Mouse (Mus musculus): ENCODE measurements around the gene Zfp982. TPM values are rescaled to one million over a fixed set of nuclear protein-coding genes. Genes with fewer than 3 reads are reported as not detected.
"Not testable (repeated sequence)": the region's sequence is repeated elsewhere in the genome, so short reads cannot be mapped to it uniquely, and the experiment has no call there.

The Zfp982 gene
- polyA plus RNA-seq, 1 experiment, result 3.0 TPM

GRCm38 (mm10) chr4:147509174-147509573 is 17.0 kb downstream of the Zfp982 start:
- H3K4me1 ChIP-seq (ENCODE audit: control insufficient read depth, insufficient read depth, low read length), result no peaks in the 10 kb centered on the region
- H3K27ac ChIP-seq (ENCODE audit: insufficient read depth, low read length), result no peak overlapping the region
- no peak overlapping the region for H3K4me3 ChIP-seq (replicated peaks; ENCODE audit: insufficient read depth, low read depth, low read length)
- WGBS, result 64% methylated on average over 2 of the region's 2 CpGs
- no peaks in the 10 kb centered on the region for H3K27me3 ChIP-seq (ENCODE audit: control insufficient read depth, insufficient read depth, low read length)
- no peak for TF ChIP-seq POLR2A (IDR thresholded peaks at IDR 0.05; ENCODE audit: borderline replicate concordance, insufficient read depth, low read length)
- no peak for TF ChIP-seq CTCF (IDR thresholded peaks at IDR 0.05; ENCODE audit: borderline replicate concordance, insufficient read depth, low read depth, low read length)
- no peak for DNase-seq

DNA sequence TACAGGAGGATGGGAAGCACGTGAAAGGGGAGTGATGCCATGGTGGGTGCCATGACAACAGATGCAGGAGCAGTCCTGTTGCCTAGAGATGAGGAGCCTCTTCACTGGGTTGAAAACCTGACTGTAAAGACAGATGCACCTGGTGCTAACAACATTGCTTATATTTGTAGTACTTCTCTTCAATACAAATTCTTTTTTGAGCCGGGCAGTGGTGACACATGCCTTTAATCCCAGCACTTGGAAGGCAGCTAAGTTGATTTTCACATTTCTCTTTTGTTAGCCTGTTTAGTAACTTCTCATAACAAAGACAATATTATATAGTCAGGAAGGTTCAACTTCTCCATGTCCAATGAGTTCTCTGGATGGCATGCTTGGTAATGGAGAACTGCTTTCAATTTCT is 26.8 kb downstream of the Zfp982 start:
- 58% methylated on average over 2 of the region's 2 CpGs for WGBS
- TF ChIP-seq POLR2A (IDR thresholded peaks at IDR 0.05; ENCODE audit: borderline replicate concordance, insufficient read depth, low read length), result no peak
- no peak for TF ChIP-seq CTCF (IDR thresholded peaks at IDR 0.05; ENCODE audit: borderline replicate concordance, insufficient read depth, low read depth, low read length)
- Histone ChIP-seq H3K4me3 (replicated peaks; ENCODE audit: insufficient read depth, low read depth, low read length) (no peak overlapping the region), H3K4me1 (ENCODE audit: control insufficient read depth, insufficient read depth, low read length) (no peaks in the 10 kb centered on the region), H3K27ac (ENCODE audit: insufficient read depth, low read length) (no peak overlapping the region), H3K27me3 (ENCODE audit: control insufficient read depth, insufficient read depth, low read length) (no peaks in the 10 kb centered on the region)
- DNase-seq, result no peak

- Histone ChIP-seq H3K27me3 (ENCODE audit: control insufficient read depth, insufficient read depth, low read length) (no peaks in the 10 kb centered on the region), H3K27ac (ENCODE audit: insufficient read depth, low read length) (no peak overlapping the region), H3K4me3 (replicated peaks; ENCODE audit: insufficient read depth, low read depth, low read length) (no peak overlapping the region), H3K4me1 (ENCODE audit: control insufficient read depth, insufficient read depth, low read length) (no peaks in the 10 kb centered on the region)
- no peak for DNase-seq
- no peak for TF ChIP-seq POLR2A (IDR thresholded peaks at IDR 0.05; ENCODE audit: borderline replicate concordance, insufficient read depth, low read length)
- TF ChIP-seq CTCF (IDR thresholded peaks at IDR 0.05; ENCODE audit: borderline replicate concordance, insufficient read depth, low read depth, low read length), result no peak
These were observed 27.9 kb downstream of the Zfp982 start for GRCm38 (mm10) chr4:147520100-147520499.

- DNase-seq, result no peak
- H3K4me3 ChIP-seq (replicated peaks; ENCODE audit: insufficient read depth, low read depth, low read length), result no peak overlapping the region
- 77% methylated on average over 1 of the region's 1 CpGs for WGBS
- no peaks in the 10 kb centered on the region for H3K4me1 ChIP-seq (ENCODE audit: control insufficient read depth, insufficient read depth, low read length)
- no peaks in the 10 kb centered on the region for H3K27me3 ChIP-seq (ENCODE audit: control insufficient read depth, insufficient read depth, low read length)
- TF ChIP-seq CTCF (IDR thresholded peaks at IDR 0.05; ENCODE audit: borderline replicate concordance, insufficient read depth, low read depth, low read length), result no peak
- TF ChIP-seq POLR2A (IDR thresholded peaks at IDR 0.05; ENCODE audit: borderline replicate concordance, insufficient read depth, low read length), result no peak
- H3K27ac ChIP-seq (ENCODE audit: insufficient read depth, low read length), result no peak overlapping the region
These were observed 32.9 kb downstream of the Zfp982 start for GRCm38 (mm10) chr4:147525125-147525524.

- H3K4me3 ChIP-seq (replicated peaks; ENCODE audit: insufficient read depth, low read depth, low read length), result no peak overlapping the region
- 86% methylated on average over 1 of the region's 1 CpGs for WGBS
- TF ChIP-seq CTCF (IDR thresholded peaks at IDR 0.05; ENCODE audit: borderline replicate concordance, insufficient read depth, low read depth, low read length) (no peak), POLR2A (IDR thresholded peaks at IDR 0.05; ENCODE audit: borderline replicate concordance, insufficient read depth, low read length) (no peak)
- no peaks in the 10 kb centered on the region for H3K4me1 ChIP-seq (ENCODE audit: control insufficient read depth, insufficient read depth, low read length)
- H3K27ac ChIP-seq (ENCODE audit: insufficient read depth, low read length), result no peak overlapping the region
- no peaks in the 10 kb centered on the region for H3K27me3 ChIP-seq (ENCODE audit: control insufficient read depth, insufficient read depth, low read length)
- DNase-seq, result no peak
These were observed 38.1 kb downstream of the Zfp982 start for GRCm38 (mm10) chr4:147530366-147530765.

DNA sequence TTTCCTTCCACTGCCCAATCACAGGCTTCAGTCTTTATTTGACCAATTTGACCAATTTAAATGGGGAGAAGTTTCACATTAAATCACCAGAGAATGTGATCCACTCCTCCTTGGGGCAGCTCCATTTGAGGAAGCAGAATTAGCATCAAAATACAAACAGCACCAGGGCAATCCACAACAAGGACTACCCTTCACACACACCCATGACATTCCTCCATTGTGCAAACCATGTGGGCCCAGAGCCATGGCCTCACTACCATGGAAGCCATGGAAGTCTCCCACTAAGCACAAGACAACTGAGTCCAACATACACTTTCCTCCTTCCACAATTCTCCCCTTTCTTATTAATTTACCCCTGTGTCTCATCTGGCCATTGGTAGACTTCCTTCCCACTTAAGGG is 43.7 kb downstream of the Zfp982 start:
- not testable (repeated sequence) for H3K27me3 ChIP-seq (ENCODE audit: control insufficient read depth, insufficient read depth, low read length); H3K4me3 ChIP-seq (replicated peaks; ENCODE audit: insufficient read depth, low read depth, low read length); H3K4me1 ChIP-seq (ENCODE audit: control insufficient read depth, insufficient read depth, low read length); DNase-seq; H3K27ac ChIP-seq (ENCODE audit: insufficient read depth, low read length)

GRCm38 (mm10) chr4:147537702-147538101 is 45.5 kb downstream of the Zfp982 start:
- no peak overlapping the region for H3K27ac ChIP-seq (ENCODE audit: insufficient read depth, low read length)
- no peaks in the 10 kb centered on the region for H3K27me3 ChIP-seq (ENCODE audit: control insufficient read depth, insufficient read depth, low read length)
- TF ChIP-seq POLR2A (IDR thresholded peaks at IDR 0.05; ENCODE audit: borderline replicate concordance, insufficient read depth, low read length) (no peak), CTCF (IDR thresholded peaks at IDR 0.05; ENCODE audit: borderline replicate concordance, insufficient read depth, low read depth, low read length) (no peak)
- H3K4me3 ChIP-seq (replicated peaks; ENCODE audit: insufficient read depth, low read depth, low read length), result no peak overlapping the region
- H3K4me1 ChIP-seq (ENCODE audit: control insufficient read depth, insufficient read depth, low read length), result no peaks in the 10 kb centered on the region
- no peak for DNase-seq
- WGBS, result 73% methylated on average over 2 of the region's 2 CpGs

- H3K27me3 ChIP-seq (ENCODE audit: control insufficient read depth, insufficient read depth, low read length); H3K4me1 ChIP-seq (ENCODE audit: control insufficient read depth, insufficient read depth, low read length); H3K27ac ChIP-seq (ENCODE audit: insufficient read depth, low read length); H3K4me3 ChIP-seq (replicated peaks; ENCODE audit: insufficient read depth, low read depth, low read length); DNase-seq: not testable (repeated sequence)
- 75% methylated on average over 3 of the region's 3 CpGs for WGBS
These were observed 47.7 kb downstream of the Zfp982 start, which contains the start of gene Gm16503 for GRCm38 (mm10) chr4:147539918-147540317. Gene Gm16503 (plus strand): TSS chr4:147540218.

DNA sequence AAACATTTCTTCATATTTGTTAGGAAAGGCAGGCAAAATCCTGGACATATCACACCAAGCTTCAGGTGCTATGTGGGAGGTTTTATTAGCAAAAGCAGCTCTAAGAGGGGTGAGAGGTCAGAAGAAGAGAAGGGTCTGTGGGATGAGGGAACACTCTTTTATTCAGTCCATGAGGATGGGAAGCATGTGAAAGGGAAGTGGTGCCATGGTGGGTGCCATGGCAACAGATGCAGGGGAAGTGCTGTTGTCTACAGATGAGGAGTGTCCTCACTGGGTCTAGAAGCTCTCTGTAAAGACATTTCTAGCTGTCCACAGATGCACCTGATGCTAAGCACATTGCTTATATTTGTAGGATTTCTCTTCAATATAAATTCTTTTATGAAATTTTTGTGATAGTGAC is 48.9 kb downstream of the Zfp982 start:
- Histone ChIP-seq H3K4me1 (ENCODE audit: control insufficient read depth, insufficient read depth, low read length) (no peaks in the 10 kb centered on the region), H3K27ac (ENCODE audit: insufficient read depth, low read length) (no peak overlapping the region), H3K27me3 (ENCODE audit: control insufficient read depth, insufficient read depth, low read length) (no peaks in the 10 kb centered on the region), H3K4me3 (replicated peaks; ENCODE audit: insufficient read depth, low read depth, low read length) (no peak overlapping the region)
- TF ChIP-seq POLR2A (IDR thresholded peaks at IDR 0.05; ENCODE audit: borderline replicate concordance, insufficient read depth, low read length) (no peak), CTCF (IDR thresholded peaks at IDR 0.05; ENCODE audit: borderline replicate concordance, insufficient read depth, low read depth, low read length) (no peak)
- DNase-seq, result no peak

- not testable (repeated sequence) for H3K4me3 ChIP-seq (replicated peaks; ENCODE audit: insufficient read depth, low read depth, low read length); H3K27me3 ChIP-seq (ENCODE audit: control insufficient read depth, insufficient read depth, low read length); DNase-seq; H3K27ac ChIP-seq (ENCODE audit: insufficient read depth, low read length); H3K4me1 ChIP-seq (ENCODE audit: control insufficient read depth, insufficient read depth, low read length)
- 72% methylated on average over 5 of the region's 5 CpGs for WGBS
These were observed 60.9 kb downstream of the Zfp982 start, which contains the start of gene Zfp985 for GRCm38 (mm10) chr4:147553071-147553470. Gene Zfp985 (plus strand): TSS chr4:147553277.

GRCm38 (mm10) chr4:147554361-147554760 is 62.1 kb downstream of the Zfp982 start:
- not testable (repeated sequence) for H3K4me3 ChIP-seq (replicated peaks; ENCODE audit: insufficient read depth, low read depth, low read length); H3K27ac ChIP-seq (ENCODE audit: insufficient read depth, low read length); H3K27me3 ChIP-seq (ENCODE audit: control insufficient read depth, insufficient read depth, low read length); H3K4me1 ChIP-seq (ENCODE audit: control insufficient read depth, insufficient read depth, low read length); DNase-seq
- WGBS, result 58% methylated on average over 2 of the region's 2 CpGs

GRCm38 (mm10) chr4:147556921-147557320 is 64.7 kb downstream of the Zfp982 start:
- 30% methylated on average over 1 of the region's 1 CpGs for WGBS
- not testable (repeated sequence) for DNase-seq; H3K4me1 ChIP-seq (ENCODE audit: control insufficient read depth, insufficient read depth, low read length); H3K27ac ChIP-seq (ENCODE audit: insufficient read depth, low read length); H3K27me3 ChIP-seq (ENCODE audit: control insufficient read depth, insufficient read depth, low read length); H3K4me3 ChIP-seq (replicated peaks; ENCODE audit: insufficient read depth, low read depth, low read length)

All from cerebellum, adult 2 months (tissue).